Mouse (Mus musculus) G1E (cell line): ENCODE measurements around the gene Hspb9.

ENCODE experiments used
- CTCF ChIP-seq: IDR thresholded peaks from 2 replicates; pipeline ENCODE4 v1.5.1; 2012; ENCODE audit warnings: low read depth, low read length, inconsistent platforms, mixed read lengths
- GATA1 ChIP-seq: IDR thresholded peaks from 2 replicates; pipeline ENCODE4 v1.6.1; 2012; ENCODE audit warnings: borderline replicate concordance, low read length, inconsistent platforms, mixed read lengths
- GATA2 ChIP-seq: IDR thresholded peaks from 2 replicates; pipeline ENCODE4 v1.6.1; 2012; ENCODE audit warnings: low read depth, low read length, inconsistent platforms, borderline replicate concordance
- POLR2AphosphoS5 ChIP-seq: IDR thresholded peaks from 2 replicates; pipeline ENCODE4 v1.6.1; 2012; ENCODE audit warnings: low read depth, low read length, inconsistent platforms; ENCODE audit not compliant: insufficient replicate concordance
- TAL1 ChIP-seq: conservative IDR thresholded peaks from 2 replicates; pipeline ENCODE4 v1.6.1; 2012; ENCODE audit warnings: low read depth, low read length, inconsistent platforms, mixed read lengths

- TF ChIP-seq CTCF = no peak
- no peak for TF ChIP-seq GATA1
- no peak for TF ChIP-seq TAL1
- TF ChIP-seq GATA2 = no peak
- TF ChIP-seq POLR2AphosphoS5 = no peak
Measured at GRCm38 (mm10) chr11:100713174-100713573, 476 bp upstream of the Hspb9 start.
